In genomic region chr1:72944221-72944620, GRCm38 (mm10) we compare ENCODE assay signal across 21 mouse cellular contexts.
DNase-seq lines count a peak whose midpoint lies in the region; ATAC-seq lines count a peak whose summit lies in the region.
"Had no signal": no experiment of that assay in that cellular context is flagged by ENCODE, and none has a peak within 500 bp of the region (broad histone marks: within the 10 kb centered on the region; RNA-seq: fewer than 3 reads in every experiment).

No protein-coding gene starts in this region.

- no peaks in the 10 kb centered on the region for H3K36me3 ChIP-seq in heart, embryonic 11.5 days (ENCODE audit: control insufficient read depth, insufficient read depth, low read length)
- H3K36me3 ChIP-seq in lung, embryonic 15.5 days = no peaks in the 10 kb centered on the region
- no peaks in the 10 kb centered on the region for H3K36me3 ChIP-seq in embryonic facial prominence, embryonic 13.5 days
- no peaks in the 10 kb centered on the region for H3K36me3 ChIP-seq in stomach, embryonic 15.5 days
- H3K36me3 ChIP-seq: forebrain, embryonic 12.5 days; intestine, embryonic 15.5 days; liver, embryonic 12.5 days; midbrain, embryonic 10.5 days had no signal

- H3K4me1 ChIP-seq in heart, embryonic 11.5 days (ENCODE audit: control insufficient read depth, insufficient read depth, low read length) = peaks cover 39% of the 10 kb centered on the region
- peaks cover 29% of the 10 kb centered on the region for H3K4me1 ChIP-seq in lung, embryonic 15.5 days
- H3K4me1 ChIP-seq in embryonic facial prominence, embryonic 13.5 days = peaks cover 19% of the 10 kb centered on the region
- peaks cover 11% of the 10 kb centered on the region for H3K4me1 ChIP-seq in stomach, embryonic 15.5 days

- WGBS in heart, embryonic 11.5 days (ENCODE audit: insufficient replicate concordance) = 23% methylated on average over 3 of the region's 3 CpGs
- 41% methylated on average over 3 of the region's 3 CpGs for WGBS in lung, embryonic 15.5 days
- 30% methylated on average over 3 of the region's 3 CpGs for WGBS in embryonic facial prominence, embryonic 13.5 days
- WGBS in stomach, embryonic 15.5 days = 36% methylated on average over 3 of the region's 3 CpGs

- peak overlapping the region; percentile 90 for H3K27ac ChIP-seq in heart, embryonic 11.5 days (ENCODE audit: low read depth, low read length)
- H3K27ac ChIP-seq in lung, embryonic 15.5 days = peak overlapping the region; percentile 72
- H3K27ac ChIP-seq in embryonic facial prominence, embryonic 13.5 days = 0 out of 2 replicates have a peak overlapping the region, but pooled peaks have one; percentile 57
- peak overlapping the region; percentile 42 for H3K27ac ChIP-seq in stomach, embryonic 15.5 days
- H3K27ac ChIP-seq: forebrain, embryonic 12.5 days; hindbrain, embryonic 14.5 days; left cerebral cortex, adult 2 months; liver, embryonic 12.5 days had no signal

- no peaks in the 10 kb centered on the region for H3K9me3 ChIP-seq in heart, embryonic 11.5 days (replicated peaks; ENCODE audit: control insufficient read depth, low read length)
- H3K9me3 ChIP-seq in lung, embryonic 15.5 days = no peaks in the 10 kb centered on the region
- H3K9me3 ChIP-seq in embryonic facial prominence, embryonic 13.5 days = no peaks in the 10 kb centered on the region
- no peaks in the 10 kb centered on the region for H3K9me3 ChIP-seq in stomach, embryonic 15.5 days
- H3K9me3 ChIP-seq: forebrain, embryonic 12.5 days; intestine, embryonic 15.5 days; liver, embryonic 12.5 days; midbrain, embryonic 10.5 days had no signal

- no peak for DNase-seq in heart, adult 18-20 months
- no peak for DNase-seq in lung, postnatal 36 days
- no peak for DNase-seq in layer of hippocampus, postnatal 10 days (ENCODE audit: low spot score in 2 of 2)
- DNase-seq: adrenal gland, postnatal 14 days; cerebellum, adult 2 months; gastrocnemius, postnatal 36 days; lung, postnatal 4 days; right cerebral cortex, postnatal 4 days; thymus, adult 2 months had no signal

- no peak overlapping the region; the same call in 1 of the 2 replicates for H3K4me2 ChIP-seq in heart, embryonic 11.5 days
- no peak overlapping the region for H3K4me2 ChIP-seq in lung, embryonic 15.5 days
- H3K4me2 ChIP-seq in embryonic facial prominence, embryonic 13.5 days = no peak overlapping the region
- H3K4me2 ChIP-seq in stomach, embryonic 15.5 days = no peak overlapping the region

- no peak; the same call in 1 of the 2 replicates for ATAC-seq in heart, embryonic 11.5 days (replicated peaks; ENCODE audit: insufficient number of reproducible peaks, low FRiP score, low TSS enrichment)
- no peak for ATAC-seq in lung, embryonic 15.5 days (ENCODE audit: borderline replicate concordance, extremely low read depth, low FRiP score, low TSS enrichment)
- ATAC-seq in embryonic facial prominence, embryonic 13.5 days (ENCODE audit: insufficient number of reproducible peaks, insufficient read depth, low FRiP score, low TSS enrichment, low read depth) = no peak
- ATAC-seq in stomach, embryonic 15.5 days (ENCODE audit: insufficient read depth, low FRiP score, low read depth) = no peak
- ATAC-seq: activated CD4-positive, CD25-positive, alpha-beta regulatory T cell, adult 4 months; liver, embryonic 12.5 days; Patski had no signal

- H3K27me3 ChIP-seq in heart, embryonic 11.5 days (ENCODE audit: control insufficient read depth, insufficient read depth, low read length) = no peaks in the 10 kb centered on the region
- no peaks in the 10 kb centered on the region for H3K27me3 ChIP-seq in lung, embryonic 15.5 days
- H3K27me3 ChIP-seq in embryonic facial prominence, embryonic 13.5 days = no peaks in the 10 kb centered on the region
- H3K27me3 ChIP-seq in stomach, embryonic 15.5 days (replicated peaks) = no peaks in the 10 kb centered on the region
- H3K27me3 ChIP-seq: forebrain, embryonic 12.5 days; intestine, embryonic 15.5 days; Patski had no signal

- no peak overlapping the region for H3K4me3 ChIP-seq in heart, embryonic 11.5 days (ENCODE audit: low read depth, low read length)
- H3K4me3 ChIP-seq in lung, embryonic 15.5 days = no peak overlapping the region
- H3K4me3 ChIP-seq in embryonic facial prominence, embryonic 13.5 days = no peak overlapping the region
- H3K4me3 ChIP-seq in stomach, embryonic 15.5 days (replicated peaks) = no peak overlapping the region
- H3K4me3 ChIP-seq: forebrain, embryonic 12.5 days; intestine, embryonic 15.5 days; left cerebral cortex, adult 2 months; liver, embryonic 12.5 days had no signal

- no peak overlapping the region for H3K9ac ChIP-seq in heart, embryonic 11.5 days (ENCODE audit: low read depth, low read length)
- no peak overlapping the region for H3K9ac ChIP-seq in lung, embryonic 15.5 days
- no peak overlapping the region for H3K9ac ChIP-seq in embryonic facial prominence, embryonic 13.5 days
- no peak overlapping the region for H3K9ac ChIP-seq in stomach, embryonic 15.5 days
- H3K9ac ChIP-seq: hindbrain, embryonic 14.5 days; intestine, embryonic 15.5 days; liver, embryonic 12.5 days had no signal
